Comparison of ENCODE assay signal across 33 mouse cellular contexts in genomic region chr6:65375918-65376317, GRCm38 (mm10). TPM values are rescaled to one million over a fixed set of nuclear protein-coding genes. Genes with fewer than 3 reads are reported as not detected.
A peak's percentile ranks its signal among the peaks of the same experiment; 100 is the strongest.
DNase-seq lines count a peak whose midpoint lies in the region; ATAC-seq and TF ChIP-seq lines count a peak whose summit lies in the region.
"Had no signal": no experiment of that assay in that cellular context is flagged by ENCODE, and none has a peak within 500 bp of the region (broad histone marks: within the 10 kb centered on the region; RNA-seq: fewer than 3 reads in every experiment).

No protein-coding gene starts in this region.

- H3K9me3 ChIP-seq in hindbrain, postnatal 0 days (ENCODE audit: low read length): no peaks in the 10 kb centered on the region
- no peaks in the 10 kb centered on the region for H3K9me3 ChIP-seq in hindbrain, embryonic 10.5 days
- H3K9me3 ChIP-seq in midbrain, postnatal 0 days (ENCODE audit: low read length): no peaks in the 10 kb centered on the region
- no peaks in the 10 kb centered on the region for H3K9me3 ChIP-seq in midbrain, embryonic 15.5 days
- no peaks in the 10 kb centered on the region for H3K9me3 ChIP-seq in stomach, postnatal 0 days (ENCODE audit: control insufficient read depth, low read length)
- H3K9me3 ChIP-seq: embryonic facial prominence, embryonic 10.5 days; embryonic facial prominence, embryonic 13.5 days; forebrain, embryonic 10.5 days; forebrain, embryonic 13.5 days; hindbrain, embryonic 13.5 days had no signal

- no peaks in the 10 kb centered on the region for H3K4me1 ChIP-seq in hindbrain, postnatal 0 days (ENCODE audit: insufficient read depth, low read length)
- peaks cover 8% of the 10 kb centered on the region; the same call in 1 of the 2 replicates for H3K4me1 ChIP-seq in hindbrain, embryonic 10.5 days (replicated peaks)
- H3K4me1 ChIP-seq in midbrain, postnatal 0 days (ENCODE audit: insufficient read depth, low read length): 0 out of 2 replicates have a peak, but pooled peaks cover 3% of the 10 kb centered on the region
- H3K4me1 ChIP-seq in midbrain, embryonic 15.5 days: peaks cover 4% of the 10 kb centered on the region; the same call in 1 of the 2 replicates
- H3K4me1 ChIP-seq in stomach, postnatal 0 days (replicated peaks; ENCODE audit: control insufficient read depth, insufficient read depth): no peaks in the 10 kb centered on the region
- H3K4me1 ChIP-seq: embryonic facial prominence, embryonic 13.5 days had no signal

- no peak overlapping the region for H3K27ac ChIP-seq in hindbrain, postnatal 0 days
- no peak overlapping the region for H3K27ac ChIP-seq in hindbrain, embryonic 10.5 days
- H3K27ac ChIP-seq in midbrain, postnatal 0 days (ENCODE audit: low read depth, low read length): no peak overlapping the region
- no peak overlapping the region for H3K27ac ChIP-seq in midbrain, embryonic 15.5 days
- no peak overlapping the region for H3K27ac ChIP-seq in stomach, postnatal 0 days (replicated peaks)
- H3K27ac ChIP-seq: embryonic facial prominence, embryonic 10.5 days; embryonic facial prominence, embryonic 13.5 days; forebrain, embryonic 10.5 days; forebrain, embryonic 13.5 days; gastrocnemius, adult 2 months; hindbrain, embryonic 13.5 days had no signal

- H3K9ac ChIP-seq in hindbrain, postnatal 0 days (replicated peaks; ENCODE audit: low read length): no peak overlapping the region
- H3K9ac ChIP-seq in midbrain, postnatal 0 days (replicated peaks; ENCODE audit: low read length, poor library complexity, severe bottlenecking): no peak overlapping the region
- no peak overlapping the region for H3K9ac ChIP-seq in midbrain, embryonic 15.5 days
- no peak overlapping the region for H3K9ac ChIP-seq in stomach, postnatal 0 days (ENCODE audit: low read length)
- H3K9ac ChIP-seq: embryonic facial prominence, embryonic 13.5 days; forebrain, embryonic 13.5 days; hindbrain, embryonic 13.5 days had no signal

- no peak for ATAC-seq in hindbrain, postnatal 0 days
- no peak for ATAC-seq in midbrain, postnatal 0 days (ENCODE audit: low FRiP score)
- ATAC-seq in midbrain, embryonic 15.5 days (replicated peaks): no peak
- no peak for ATAC-seq in stomach, postnatal 0 days (ENCODE audit: low FRiP score, low TSS enrichment)
- ATAC-seq: forebrain, embryonic 13.5 days; forebrain, embryonic 16.5 days; hindbrain, embryonic 16.5 days; inflammation-experienced regulatory T-cells, adult 6 months; intestine, embryonic 16.5 days had no signal

- H3K36me3 ChIP-seq in hindbrain, postnatal 0 days (ENCODE audit: insufficient read depth, low read length): no peaks in the 10 kb centered on the region
- no peaks in the 10 kb centered on the region for H3K36me3 ChIP-seq in hindbrain, embryonic 10.5 days
- H3K36me3 ChIP-seq in midbrain, postnatal 0 days (ENCODE audit: insufficient read depth, low read length): no peaks in the 10 kb centered on the region
- no peaks in the 10 kb centered on the region for H3K36me3 ChIP-seq in midbrain, embryonic 15.5 days (replicated peaks)
- H3K36me3 ChIP-seq in stomach, postnatal 0 days (ENCODE audit: control insufficient read depth, insufficient read depth, low read length): no peaks in the 10 kb centered on the region
- H3K36me3 ChIP-seq: embryonic facial prominence, embryonic 10.5 days; embryonic facial prominence, embryonic 13.5 days; forebrain, embryonic 10.5 days; hindbrain, embryonic 13.5 days had no signal

- no peaks in the 10 kb centered on the region for H3K27me3 ChIP-seq in hindbrain, postnatal 0 days (ENCODE audit: insufficient read depth, low read length)
- peaks cover 21% of the 10 kb centered on the region for H3K27me3 ChIP-seq in hindbrain, embryonic 10.5 days (ENCODE audit: insufficient read depth, poor library complexity, severe bottlenecking)
- H3K27me3 ChIP-seq in midbrain, postnatal 0 days (ENCODE audit: insufficient read depth, low read length): 0 out of 2 replicates have a peak, but pooled peaks cover 5% of the 10 kb centered on the region
- peaks cover 3% of the 10 kb centered on the region; the same call in 1 of the 2 replicates for H3K27me3 ChIP-seq in midbrain, embryonic 15.5 days (replicated peaks)
- H3K27me3 ChIP-seq in stomach, postnatal 0 days (ENCODE audit: control insufficient read depth, insufficient read depth, low read length): no peaks in the 10 kb centered on the region
- H3K27me3 ChIP-seq: forebrain, embryonic 13.5 days had no signal

- no peak for TF ChIP-seq EP300 in stomach, postnatal 0 days (optimal IDR thresholded peaks at IDR 0.05)

- peak; percentile 21; the same call in 1 of the 2 replicates for TF ChIP-seq CTCF in hindbrain, postnatal 0 days (IDR thresholded peaks at IDR 0.05; ENCODE audit: low read depth)
- peak; percentile 21; the same call in 1 of the 2 replicates for TF ChIP-seq CTCF in midbrain, postnatal 0 days (IDR thresholded peaks at IDR 0.05)
- TF ChIP-seq CTCF in stomach, postnatal 0 days (IDR thresholded peaks at IDR 0.05; ENCODE audit: low read depth): no peak

- WGBS in hindbrain, postnatal 0 days: 57% methylated on average over 2 of the region's 2 CpGs
- 71% methylated on average over 2 of the region's 2 CpGs for WGBS in hindbrain, embryonic 10.5 days
- 65% methylated on average over 2 of the region's 2 CpGs for WGBS in midbrain, postnatal 0 days
- 69% methylated on average over 2 of the region's 2 CpGs for WGBS in midbrain, embryonic 15.5 days
- WGBS in stomach, postnatal 0 days: 36% methylated on average over 2 of the region's 2 CpGs

- no peak overlapping the region for H3K4me2 ChIP-seq in hindbrain, postnatal 0 days (ENCODE audit: low read depth, low read length)
- no peak overlapping the region for H3K4me2 ChIP-seq in midbrain, postnatal 0 days (ENCODE audit: low read depth, low read length, poor library complexity, severe bottlenecking)
- no peak overlapping the region for H3K4me2 ChIP-seq in midbrain, embryonic 15.5 days
- H3K4me2 ChIP-seq in stomach, postnatal 0 days (replicated peaks; ENCODE audit: low read depth): no peak overlapping the region
- H3K4me2 ChIP-seq: embryonic facial prominence, embryonic 13.5 days; forebrain, embryonic 13.5 days; heart, embryonic 11.5 days; hindbrain, embryonic 13.5 days had no signal

- DNase-seq in hindbrain, postnatal 0 days (ENCODE audit: low spot score): no peak
- DNase-seq in hindbrain, embryonic 10.5 days (ENCODE audit: low spot score): no peak
- DNase-seq in midbrain, postnatal 0 days (ENCODE audit: low spot score): no peak
- peak; percentile 5 for DNase-seq in ZHBTc4 (ENCODE audit: low read depth, low spot score)
- DNase-seq in stomach, postnatal 0 days (ENCODE audit: low spot score): no peak
- DNase-seq in retina, embryonic 14.5 days (ENCODE audit: low spot score): no peak
- DNase-seq: adrenal gland, adult 8-10 months; adrenal gland, postnatal 25 days; B cell, adult 2 months; cerebellum, adult 18-20 months; cerebellum, adult 9-10 months; cerebellum, postnatal 25 days; embryo, embryonic 11 days; gastrocnemius, adult 2 months; gastrocnemius, postnatal 14 days; heart, adult 11 months had no signal

- H3K4me3 ChIP-seq in hindbrain, postnatal 0 days (ENCODE audit: low read length): no peak overlapping the region
- H3K4me3 ChIP-seq in hindbrain, embryonic 10.5 days: no peak overlapping the region
- H3K4me3 ChIP-seq in midbrain, postnatal 0 days (ENCODE audit: low read depth, low read length): no peak overlapping the region
- H3K4me3 ChIP-seq in midbrain, embryonic 15.5 days: no peak overlapping the region
- H3K4me3 ChIP-seq in stomach, postnatal 0 days (ENCODE audit: low read depth, low read length): no peak overlapping the region
- H3K4me3 ChIP-seq: embryonic facial prominence, embryonic 10.5 days; embryonic facial prominence, embryonic 13.5 days; erythroblast, embryonic 14.5 days; forebrain, embryonic 10.5 days; forebrain, embryonic 13.5 days; gastrocnemius, adult 2 months; hindbrain, embryonic 13.5 days had no signal

RNA-seq across cellular contexts. Expression of gene C130060K24Rik, which starts 5.0 kb away (rescaled TPM):
- 4.4 and 8.2 TPM in 2 replicates for total RNA-seq in hindbrain, postnatal 0 days (2014; rRNA removed)
- polyA plus RNA-seq in hindbrain, postnatal 0 days (2015; fragmentation: Nextera tagmentation; extraction: Ambion mirVana): 1.6 and 2.0 TPM in 2 replicates
- polyA plus RNA-seq in hindbrain, embryonic 10.5 days (2016; fragmentation: Nextera tagmentation; extraction: Ambion mirVana): 3.2 and 4.1 TPM in 2 replicates
- total RNA-seq in midbrain, postnatal 0 days (2014; rRNA removed): 1.6 and 5.3 TPM in 2 replicates
- polyA plus RNA-seq in midbrain, postnatal 0 days (2015; fragmentation: Nextera tagmentation; extraction: Ambion mirVana): 1.4 and 1.8 TPM in 2 replicates
- 1.5 and 1.6 TPM in 2 replicates for polyA plus RNA-seq in midbrain, embryonic 15.5 days (2015; fragmentation: Nextera tagmentation; extraction: Ambion mirVana)
- 0.11 and 0.24 TPM in 2 replicates for polyA plus RNA-seq in stomach, postnatal 0 days (2015; fragmentation: Nextera tagmentation; extraction: Ambion mirVana)
- total RNA-seq: adrenal gland, adult 8-10 months; adrenal gland, postnatal 25 days; ES-E14; gastrocnemius, adult 2 months; gastrocnemius, postnatal 14 days; gastrocnemius, postnatal 4 days; heart, adult 8-10 months; heart, postnatal 25 days; hematopoietic stem cell, adult 5-6 weeks had no signal
- polyA plus RNA-seq: erythroblast, embryonic 14.5 days; inflammation-experienced regulatory T-cells, adult 6 months; intestine, embryonic 16.5 days had no signal
